Mouse (Mus musculus) midbrain, embryonic 13.5 days (tissue): ENCODE data around the gene Rbbp8nl. TPM values are rescaled to one million over a fixed set of nuclear protein-coding genes. Genes with fewer than 3 reads are reported as not detected.

Experiments used
- ATAC-seq: fragments of 200-750 bp; cut with Nextera tagmentation; 2 replicates; pipeline ENCODE4 v1.8.0; 2017; ENCODE audit warnings: mild to moderate bottlenecking, moderate TSS enrichment, moderate library complexity
- H3K27ac ChIP-seq: fragments of 300-500 bp; sonication (generic); 2 replicates; pipeline ENCODE4 v1.5.1; 2015; ENCODE audit warnings: inconsistent platforms, mild to moderate bottlenecking, moderate library complexity
- H3K27me3 ChIP-seq: fragments of 300-500 bp; sonication (generic); 2 replicates; pipeline ENCODE4 v1.6.1; 2015; ENCODE audit warnings: mild to moderate bottlenecking, inconsistent platforms
- H3K36me3 ChIP-seq: fragments of 300-500 bp; sonication (generic); 2 replicates; pipeline ENCODE4 v1.6.1; 2015; ENCODE audit warnings: mild to moderate bottlenecking, inconsistent platforms
- H3K4me1 ChIP-seq: fragments of 300-500 bp; sonication (generic); replicated peaks from 2 replicates; pipeline ENCODE4 v1.6.1; 2015; ENCODE audit warnings: inconsistent platforms
- H3K4me2 ChIP-seq: fragments of 300-500 bp; sonication (generic); replicated peaks from 2 replicates; pipeline ENCODE4 v1.6.1; 2015; ENCODE audit warnings: moderate library complexity, mild to moderate bottlenecking, inconsistent platforms
- H3K4me3 ChIP-seq: fragments of 300-500 bp; sonication (generic); replicated peaks from 2 replicates; pipeline ENCODE4 v1.5.1; 2015; ENCODE audit warnings: mild to moderate bottlenecking, inconsistent platforms
- H3K9ac ChIP-seq: fragments of 300-500 bp; sonication (generic); replicated peaks from 2 replicates; pipeline ENCODE4 v1.6.1; 2015; ENCODE audit warnings: mild to moderate bottlenecking, inconsistent platforms
- H3K9me3 ChIP-seq: fragments of 300-500 bp; sonication (generic); 2 replicates; pipeline ENCODE4 v1.6.1; 2016; ENCODE audit warnings: mild to moderate bottlenecking, inconsistent platforms
- WGBS: fragments of 180-500 bp; shearing (Covaris S2); methylation state at CpG from one replicate; pipeline ENCODE4 v1.1.7; 2015; 5-methylcytosine and 5-hydroxymethylcytosine counted together
- polyA plus RNA-seq: library from polyadenylated mRNA; unstranded; fragments of >200 nt; fragmentation: Nextera tagmentation; extraction: Ambion mirVana; gene quantifications from 2 replicates; pipeline ENCODE4 v1.2.1, GENCODE M21; 2015

Rbbp8nl gene
- not detected in 2 replicates for polyA plus RNA-seq

GRCm38 (mm10) chr2:180289440-180290108, at the start of gene Rbbp8nl:
TSS of gene Rbbp8nl (minus strand) at chr2:180289879.
- no peaks in the 10 kb centered on the region for H3K9me3 ChIP-seq
- 39% methylated on average over 16 of the region's 16 CpGs for WGBS
- no peak within 1 kb of the TSS for H3K9ac ChIP-seq
- H3K27me3 ChIP-seq = 0 out of 2 replicates have a peak, but pooled peaks cover 6% of the 10 kb centered on the region
- no peak within 1 kb of the TSS for H3K4me3 ChIP-seq
- no peak within 1 kb of the TSS for H3K27ac ChIP-seq
- no peaks in the 10 kb centered on the region for H3K36me3 ChIP-seq
- no peaks in the 10 kb centered on the region for H3K4me1 ChIP-seq
- H3K4me2 ChIP-seq = no peak within 1 kb of the TSS
- ATAC-seq = no peak

GRCm38 (mm10) chr2:180334551-180334986, 44.9 kb upstream of the Rbbp8nl start, which contains the start of gene Gata5:
TSS of gene Gata5 (minus strand) at chr2:180334699.
- Histone ChIP-seq H3K27me3 (peaks cover 90% of the 10 kb centered on the region), H3K4me1 (peaks cover 21% of the 10 kb centered on the region), H3K27ac (no peak within 1 kb of the TSS), H3K4me3 (peak within 1 kb of the TSS; percentile 33), H3K9me3 (no peaks in the 10 kb centered on the region), H3K9ac (no peak within 1 kb of the TSS; the same call in 1 of the 2 replicates), H3K4me2 (peak within 1 kb of the TSS; percentile 58), H3K36me3 (no peaks in the 10 kb centered on the region)
- 0 out of 2 replicates have a peak, but pooled peaks have one; percentile 43 for ATAC-seq
- WGBS = under 1% methylated on average over 32 of the region's 33 CpGs

- H3K9me3 ChIP-seq = no peaks in the 10 kb centered on the region
- no peak overlapping the region for H3K27ac ChIP-seq
- H3K27me3 ChIP-seq = peaks cover 84% of the 10 kb centered on the region
- ATAC-seq = no peak
- H3K4me1 ChIP-seq = peaks cover 21% of the 10 kb centered on the region
- peak overlapping the region; percentile 33 for H3K4me3 ChIP-seq
- H3K9ac ChIP-seq = no peak overlapping the region; the same call in 1 of the 2 replicates
- under 1% methylated on average over 69 of the region's 69 CpGs for WGBS
- peak overlapping the region; percentile 58 for H3K4me2 ChIP-seq
- H3K36me3 ChIP-seq = no peaks in the 10 kb centered on the region
These were observed 44.3 kb upstream of the Rbbp8nl start for GRCm38 (mm10) chr2:180333778-180334550.

GRCm38 (mm10) chr2:180329466-180329865, 39.8 kb upstream of the Rbbp8nl start:
- no peak for ATAC-seq
- no peaks in the 10 kb centered on the region for H3K36me3 ChIP-seq
- no peak overlapping the region for H3K4me2 ChIP-seq
- H3K4me1 ChIP-seq = peaks cover 10% of the 10 kb centered on the region
- no peak overlapping the region for H3K27ac ChIP-seq
- no peak overlapping the region for H3K9ac ChIP-seq
- H3K9me3 ChIP-seq = no peaks in the 10 kb centered on the region
- no peak overlapping the region for H3K4me3 ChIP-seq
- H3K27me3 ChIP-seq = peaks cover 49% of the 10 kb centered on the region
- WGBS = 88% methylated on average over 1 of the region's 1 CpGs

- Histone ChIP-seq H3K27ac (no peak overlapping the region), H3K4me1 (peaks cover 5% of the 10 kb centered on the region), H3K36me3 (no peaks in the 10 kb centered on the region), H3K4me3 (no peak overlapping the region), H3K4me2 (no peak overlapping the region), H3K9me3 (no peaks in the 10 kb centered on the region), H3K9ac (no peak overlapping the region; the same call in 1 of the 2 replicates), H3K27me3 (peaks cover 13% of the 10 kb centered on the region)
- peak; percentile 60; the same call in 1 of the 2 replicates for ATAC-seq
- 20% methylated on average over 14 of the region's 14 CpGs for WGBS
These were observed 33.1 kb upstream of the Rbbp8nl start for GRCm38 (mm10) chr2:180322674-180323355.

- Histone ChIP-seq H3K9ac (no peak overlapping the region), H3K27me3 (peaks cover 6% of the 10 kb centered on the region; the same call in 1 of the 2 replicates), H3K27ac (no peak overlapping the region), H3K4me1 (peaks cover 5% of the 10 kb centered on the region), H3K4me3 (no peak overlapping the region), H3K36me3 (no peaks in the 10 kb centered on the region), H3K4me2 (no peak overlapping the region), H3K9me3 (no peaks in the 10 kb centered on the region)
- no peak for ATAC-seq
- 62% methylated on average over 4 of the region's 4 CpGs for WGBS
These were observed 30.5 kb upstream of the Rbbp8nl start for GRCm38 (mm10) chr2:180320216-180320615.

- Histone ChIP-seq H3K27me3 (peaks cover 4% of the 10 kb centered on the region; the same call in 1 of the 2 replicates), H3K4me1 (peaks cover 1% of the 10 kb centered on the region), H3K4me3 (no peak overlapping the region), H3K9ac (no peak overlapping the region), H3K4me2 (no peak overlapping the region), H3K27ac (no peak overlapping the region), H3K36me3 (no peaks in the 10 kb centered on the region), H3K9me3 (no peaks in the 10 kb centered on the region)
- no peak for ATAC-seq
- WGBS = 88% methylated on average over 7 of the region's 7 CpGs
These were observed 27.9 kb upstream of the Rbbp8nl start for GRCm38 (mm10) chr2:180317591-180317990.

- no peaks in the 10 kb centered on the region for H3K36me3 ChIP-seq
- H3K4me2 ChIP-seq = no peak overlapping the region
- H3K4me1 ChIP-seq = no peaks in the 10 kb centered on the region
- no peak overlapping the region for H3K4me3 ChIP-seq
- no peak overlapping the region for H3K9ac ChIP-seq
- ATAC-seq = no peak
- H3K9me3 ChIP-seq = no peaks in the 10 kb centered on the region
- H3K27me3 ChIP-seq = peaks cover 4% of the 10 kb centered on the region; the same call in 1 of the 2 replicates
- H3K27ac ChIP-seq = no peak overlapping the region
- 89% methylated on average over 2 of the region's 2 CpGs for WGBS
These were observed 24.6 kb upstream of the Rbbp8nl start for GRCm38 (mm10) chr2:180314292-180314691.

GRCm38 (mm10) chr2:180311147-180311546, 21.5 kb upstream of the Rbbp8nl start:
- H3K4me2 ChIP-seq = no peak overlapping the region
- no peaks in the 10 kb centered on the region for H3K36me3 ChIP-seq
- WGBS = 76% methylated on average over 4 of the region's 4 CpGs
- no peak overlapping the region for H3K27ac ChIP-seq
- peaks cover 4% of the 10 kb centered on the region; the same call in 1 of the 2 replicates for H3K27me3 ChIP-seq
- no peaks in the 10 kb centered on the region for H3K9me3 ChIP-seq
- H3K4me3 ChIP-seq = no peak overlapping the region
- no peak overlapping the region for H3K9ac ChIP-seq
- H3K4me1 ChIP-seq = no peaks in the 10 kb centered on the region
- no peak for ATAC-seq

- no peak overlapping the region for H3K9ac ChIP-seq
- H3K27ac ChIP-seq = no peak overlapping the region
- H3K4me1 ChIP-seq = no peaks in the 10 kb centered on the region
- H3K36me3 ChIP-seq = no peaks in the 10 kb centered on the region
- H3K4me2 ChIP-seq = no peak overlapping the region
- H3K4me3 ChIP-seq = no peak overlapping the region
- no peaks in the 10 kb centered on the region for H3K9me3 ChIP-seq
- H3K27me3 ChIP-seq = no peaks in the 10 kb centered on the region
- WGBS = 63% methylated on average over 2 of the region's 2 CpGs
- no peak for ATAC-seq
These were observed 18.0 kb upstream of the Rbbp8nl start for GRCm38 (mm10) chr2:180307680-180308079.

- Histone ChIP-seq H3K9ac (no peak overlapping the region), H3K27me3 (no peaks in the 10 kb centered on the region), H3K4me2 (no peak overlapping the region), H3K9me3 (no peaks in the 10 kb centered on the region), H3K36me3 (no peaks in the 10 kb centered on the region), H3K4me3 (no peak overlapping the region), H3K4me1 (no peaks in the 10 kb centered on the region), H3K27ac (no peak overlapping the region)
- ATAC-seq = no peak
- WGBS = 91% methylated on average over 8 of the region's 8 CpGs
These were observed 16.9 kb upstream of the Rbbp8nl start for GRCm38 (mm10) chr2:180306423-180307168.
